Mouse (Mus musculus) ovary, postnatal 14 days (tissue): ENCODE results near the gene Spsb1.

Experiments used
- DNase-seq: peaks from one replicate; pipeline ENCODE4 v3.0.0; 2022; ENCODE audit warnings: low spot score

The Spsb1 gene

DNA sequence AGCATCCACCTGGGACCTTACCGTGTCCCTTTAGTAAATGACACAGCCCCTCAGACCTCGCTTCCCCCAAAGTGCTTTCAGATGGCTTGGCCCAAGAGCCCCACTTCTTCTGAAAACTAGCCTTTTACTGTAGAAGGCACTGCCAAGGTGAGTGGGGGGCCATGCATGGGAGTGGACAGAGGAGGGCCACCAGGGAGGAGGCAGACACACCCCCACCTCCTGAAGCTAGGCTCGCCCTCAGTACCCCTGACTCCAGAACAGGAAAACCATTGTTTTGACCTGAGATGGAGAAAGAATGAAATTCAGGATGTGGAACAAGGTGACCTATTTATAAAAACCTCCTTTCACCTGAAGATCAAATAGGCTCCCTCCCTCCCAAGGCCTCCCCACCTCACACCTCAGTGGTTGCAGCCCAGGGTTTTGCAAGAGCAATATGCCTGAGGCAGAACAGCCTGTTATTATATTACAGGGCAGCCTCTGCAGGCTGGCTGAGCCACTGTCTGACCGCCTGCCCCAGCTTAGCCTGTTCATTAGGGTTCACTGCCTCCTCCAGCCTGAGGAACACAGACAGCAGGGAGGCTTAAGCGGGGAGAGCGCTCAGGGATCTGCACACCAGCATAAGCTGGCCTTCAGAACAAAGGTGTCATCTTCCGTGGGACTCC lies 41.0 kb downstream of the Spsb1 start:
- no peak for DNase-seq

DNA sequence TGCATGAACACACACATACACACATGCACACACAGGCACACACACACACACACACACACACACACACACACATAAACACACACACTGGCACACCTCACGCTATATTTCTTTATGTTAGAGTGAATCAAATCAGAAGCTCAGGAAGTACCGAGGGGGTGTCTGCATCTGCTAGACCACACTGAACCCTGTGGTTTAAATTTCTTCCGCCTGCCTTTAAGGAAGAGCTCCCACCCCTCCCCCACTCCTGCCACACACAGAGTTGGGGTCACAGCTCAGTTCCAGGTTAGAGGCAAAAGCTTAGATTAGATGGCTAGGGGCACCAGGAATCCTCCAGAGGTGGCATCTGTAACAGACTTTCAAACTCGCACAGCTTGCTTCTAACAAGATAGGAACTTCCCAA lies 42.4 kb downstream of the Spsb1 start:
- DNase-seq = no peak

DNA sequence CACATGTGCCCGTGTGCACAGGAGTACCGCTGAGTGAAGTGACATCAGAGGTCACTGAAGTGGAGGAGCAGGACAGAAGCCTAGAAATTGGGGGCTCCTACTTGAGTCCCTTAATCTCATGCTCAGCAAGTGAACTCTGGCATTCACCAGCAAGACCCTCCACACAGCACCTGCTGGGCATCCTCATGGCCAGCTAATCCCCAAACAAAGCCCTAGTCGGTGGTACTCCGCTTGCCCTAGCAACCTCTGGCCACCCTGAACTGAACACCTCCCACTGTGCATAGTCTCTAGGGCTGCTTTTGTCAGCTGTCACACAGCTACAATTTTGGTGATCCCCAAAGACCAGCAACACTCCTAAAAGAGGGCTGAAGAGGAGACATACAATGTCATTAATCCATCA lies 44.3 kb downstream of the Spsb1 start:
- DNase-seq = no peak

DNA sequence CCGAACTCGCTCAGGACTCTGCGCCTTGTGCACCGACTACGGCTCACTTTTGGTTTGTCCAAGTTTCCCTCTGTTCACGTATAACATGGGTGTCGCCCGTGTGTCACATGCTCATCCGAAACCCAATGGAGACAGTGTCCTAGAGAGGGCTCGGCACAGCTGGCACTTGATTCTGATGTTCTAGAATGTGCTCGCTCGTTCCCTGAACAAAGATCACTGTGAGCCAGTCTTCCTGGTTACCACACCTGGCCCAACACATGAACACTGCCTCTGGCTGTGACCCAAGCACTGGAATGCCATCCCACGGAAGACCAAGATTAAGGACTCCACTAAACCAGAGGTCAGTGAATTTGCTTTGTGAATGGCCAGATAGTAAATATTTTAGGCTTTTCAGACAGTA lies 45.3 kb downstream of the Spsb1 start:
- DNase-seq = no peak

DNA sequence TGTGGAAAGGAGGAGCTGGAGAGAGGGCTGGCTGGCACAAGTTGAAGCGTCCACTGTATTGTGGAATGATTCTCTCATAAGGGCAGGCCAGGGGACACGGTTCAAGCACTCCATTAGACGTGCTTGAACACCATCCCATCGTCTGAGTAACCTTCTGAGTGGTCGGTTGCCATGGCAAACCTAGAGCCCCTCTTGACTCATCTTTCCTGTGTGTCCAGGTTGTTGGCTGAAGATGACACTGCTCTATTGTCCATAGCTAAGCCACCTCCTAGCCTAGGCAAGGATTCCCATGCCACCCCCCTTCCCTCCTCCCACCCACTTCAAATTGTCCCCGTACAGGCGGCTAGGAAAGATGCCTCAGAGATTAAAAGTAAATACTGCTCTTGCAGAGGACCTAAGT lies 45.9 kb downstream of the Spsb1 start:
- DNase-seq = no peak

DNA sequence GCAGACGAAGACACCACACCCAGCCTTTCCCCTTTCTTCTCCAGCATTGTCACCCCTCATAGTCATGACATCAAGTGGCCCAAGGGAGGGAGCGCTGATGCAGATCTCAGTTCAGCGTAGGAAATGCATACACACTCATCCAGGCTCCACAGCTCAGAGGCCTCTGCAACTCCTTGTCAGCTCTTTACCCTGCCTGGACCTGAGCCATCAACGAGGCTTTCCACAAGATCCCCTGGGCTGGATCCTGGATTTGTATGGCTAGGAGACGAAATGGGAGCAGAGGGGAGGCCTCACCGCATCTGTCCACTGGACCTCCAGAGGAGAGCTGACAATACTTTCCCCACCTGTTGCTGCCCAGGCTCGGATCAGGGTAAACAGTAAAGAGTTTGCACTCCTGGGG lies 47.2 kb downstream of the Spsb1 start:
- no peak for DNase-seq

DNA sequence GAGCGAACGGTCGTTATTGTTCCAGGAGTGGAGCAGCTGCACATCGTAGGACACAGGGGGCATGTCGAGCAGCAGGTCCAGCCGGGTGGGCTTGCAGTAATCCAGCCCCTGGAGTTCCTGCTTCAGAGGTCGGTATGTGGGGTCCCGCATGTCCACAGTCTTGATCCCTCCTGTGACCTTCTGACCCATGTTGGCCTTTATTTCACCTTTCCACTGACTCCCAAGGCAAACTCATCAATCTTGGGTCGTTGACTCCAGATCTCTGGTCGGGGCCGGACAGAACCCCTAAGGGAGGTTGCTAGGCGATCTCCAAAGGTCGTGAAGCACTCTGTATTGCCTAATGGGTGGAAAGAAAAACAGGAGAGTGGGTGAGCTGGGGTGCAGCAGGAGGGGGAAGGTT lies 47.9 kb downstream of the Spsb1 start:
- no peak for DNase-seq

DNA sequence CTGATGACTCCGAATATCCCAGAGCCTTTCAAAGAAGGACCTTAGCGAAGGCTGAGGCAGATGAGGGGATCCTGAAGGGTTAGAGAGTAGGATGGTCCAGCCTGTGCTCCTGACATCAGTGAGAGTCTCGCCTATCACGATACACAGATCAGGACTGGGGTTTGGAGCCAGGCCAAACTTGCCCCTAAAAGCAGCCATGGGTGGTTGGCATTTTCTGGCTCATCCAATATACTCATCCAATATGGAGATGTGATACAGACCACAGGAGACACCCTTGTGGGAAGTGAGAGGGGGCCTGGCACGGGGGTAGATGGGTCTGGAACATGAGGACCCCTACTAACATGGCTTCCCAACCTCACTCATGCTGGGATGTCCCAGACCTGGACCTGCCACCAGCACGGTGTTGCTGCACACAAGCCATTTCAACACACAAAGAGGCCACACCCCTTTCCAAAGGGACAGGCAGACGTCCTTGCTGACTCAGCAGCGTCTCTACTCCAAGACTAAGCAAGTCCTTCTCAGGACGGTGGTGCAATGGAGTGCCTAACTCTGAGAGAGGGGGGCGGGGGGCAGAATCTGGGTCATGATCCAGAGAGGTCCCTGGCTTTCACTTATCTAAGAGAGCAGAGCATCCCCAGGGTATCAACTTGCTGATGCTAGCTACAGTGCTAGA lies 49.4 kb downstream of the Spsb1 start:
- no peak for DNase-seq

DNA sequence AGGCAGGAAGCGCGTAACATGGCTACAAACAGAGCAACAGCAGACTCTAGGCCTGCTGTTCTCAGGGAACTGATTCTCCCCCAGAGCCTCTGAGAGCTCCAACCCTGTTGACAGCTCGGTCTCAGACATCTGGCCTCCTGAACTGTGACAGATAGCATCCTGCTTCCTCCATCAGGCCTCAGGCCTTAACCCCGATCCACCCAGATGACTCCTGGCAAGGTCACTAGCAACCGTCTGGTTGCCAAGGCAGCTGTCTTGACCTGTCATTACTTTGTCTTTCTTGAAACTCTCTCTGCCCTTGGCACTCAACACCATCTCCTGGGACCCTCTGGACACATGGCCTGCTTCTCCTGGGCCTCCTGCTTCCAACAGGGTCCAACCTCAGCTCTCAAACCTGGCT lies 51.8 kb downstream of the Spsb1 start:
- no peak for DNase-seq

DNA sequence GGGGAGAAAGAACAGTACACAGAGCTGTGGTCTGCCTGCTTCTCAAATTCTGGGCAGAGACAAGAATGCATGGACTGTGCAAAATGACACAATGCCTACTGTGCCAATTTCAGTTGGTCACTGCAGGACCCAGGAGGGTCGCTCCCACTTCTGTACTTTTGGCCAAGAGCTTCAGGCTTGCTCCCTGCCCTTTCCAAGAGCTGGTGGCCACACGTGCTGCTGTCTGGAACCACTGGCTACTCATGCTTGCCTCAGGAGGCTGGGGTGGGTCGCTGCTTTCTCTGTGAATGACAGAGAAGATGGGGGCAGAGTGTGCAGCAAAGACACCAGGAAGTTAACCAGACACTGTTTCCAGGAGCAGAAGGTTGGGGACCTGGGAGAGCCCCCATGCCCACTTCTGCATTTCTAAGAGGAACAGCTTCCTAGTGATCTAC lies 53.5 kb downstream of the Spsb1 start:
- DNase-seq = no peak

DNA sequence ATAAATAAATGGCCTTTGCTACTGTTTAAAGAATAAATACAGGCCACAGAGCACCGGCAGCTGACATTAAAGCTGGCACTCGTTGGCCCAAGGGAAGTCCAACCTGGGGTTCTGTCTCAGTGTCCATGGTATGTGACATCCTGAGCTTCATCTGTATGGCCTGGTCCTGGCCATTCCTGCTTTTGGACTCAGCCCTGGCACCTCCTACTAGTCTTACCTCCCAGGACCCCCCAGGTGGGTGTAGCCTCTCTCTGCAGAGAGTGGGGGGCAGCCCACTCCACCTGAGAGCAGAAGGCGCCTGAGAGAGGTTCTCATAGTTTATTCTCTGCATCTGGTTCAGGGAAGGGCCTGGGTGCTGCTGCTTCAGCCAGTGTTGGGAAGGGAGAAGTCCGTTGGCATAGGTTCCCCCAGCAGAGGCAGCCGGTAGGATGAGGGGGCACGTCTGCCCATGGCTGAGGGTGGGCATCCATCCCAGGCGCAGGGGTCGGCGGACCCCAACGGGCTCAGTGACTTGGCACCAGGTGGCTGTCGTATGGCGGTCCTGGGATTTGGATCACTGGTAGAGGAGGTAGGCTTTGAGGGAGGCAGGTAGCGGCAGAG lies 57.1 kb downstream of the Spsb1 start:
- DNase-seq = no peak

DNA sequence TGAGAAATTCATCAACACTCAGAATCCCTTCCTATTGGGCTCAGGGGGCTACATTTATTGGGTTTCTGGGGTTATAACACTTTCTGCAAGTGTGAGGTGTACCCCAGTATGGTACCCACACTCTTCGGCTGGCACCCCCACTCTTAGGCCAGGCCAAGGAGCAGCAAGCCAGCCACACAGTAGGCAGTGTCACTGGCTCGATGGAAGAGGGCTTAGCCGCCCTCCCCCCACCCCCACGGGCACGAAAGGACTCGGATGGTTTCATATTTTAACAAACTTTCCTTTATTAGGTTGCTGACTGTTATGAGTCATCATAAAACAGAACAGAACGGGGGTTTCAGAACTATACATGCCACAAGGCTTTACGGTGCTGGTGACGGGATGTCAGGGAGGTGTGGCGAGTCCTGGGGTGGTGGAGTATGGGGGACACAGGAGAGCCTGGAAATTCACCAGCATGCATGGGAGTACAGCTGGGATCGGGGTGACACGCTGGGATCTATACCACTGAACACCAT lies 58.8 kb downstream of the Spsb1 start:
- no peak for DNase-seq

DNA sequence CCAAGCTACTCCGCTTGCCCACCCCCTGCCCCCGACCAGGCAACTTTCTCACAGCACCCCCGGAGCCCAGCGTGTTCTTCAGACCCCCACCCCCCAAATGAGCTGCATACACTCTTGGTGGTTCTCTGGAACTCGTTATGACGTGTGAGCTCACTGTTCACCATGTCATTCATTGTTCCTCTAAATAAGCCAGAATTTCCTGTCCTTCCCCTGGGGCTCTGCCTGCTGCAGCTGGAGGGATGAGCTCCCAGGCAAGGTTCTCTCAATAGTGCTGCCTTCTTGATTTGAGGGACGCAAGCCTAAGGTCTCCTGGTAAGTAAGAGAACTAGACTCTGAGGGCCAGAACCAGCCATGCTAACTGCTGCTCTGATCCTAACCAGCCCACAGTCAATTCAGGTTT lies 59.6 kb downstream of the Spsb1 start:
- no peak for DNase-seq

DNA sequence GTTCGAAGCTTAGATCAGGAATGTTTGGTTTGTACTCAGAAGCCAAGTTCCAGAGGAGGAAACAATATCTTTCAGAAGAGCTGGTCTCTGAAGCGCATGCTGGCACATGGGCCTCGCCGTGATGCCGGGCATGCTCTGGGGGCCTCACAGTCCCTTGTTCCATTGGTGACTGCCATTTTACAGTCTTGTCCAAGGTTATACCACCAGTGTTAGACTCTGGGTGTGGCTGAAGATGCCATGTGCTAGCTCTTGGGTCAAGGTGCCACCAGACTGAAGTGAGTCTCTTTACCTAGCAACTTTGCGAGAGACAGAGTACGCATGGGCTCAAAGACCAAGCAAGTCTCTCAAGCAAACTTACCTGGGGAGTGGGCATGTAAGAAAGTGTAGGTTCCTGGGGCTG lies 60.5 kb downstream of the Spsb1 start:
- DNase-seq = no peak

DNA sequence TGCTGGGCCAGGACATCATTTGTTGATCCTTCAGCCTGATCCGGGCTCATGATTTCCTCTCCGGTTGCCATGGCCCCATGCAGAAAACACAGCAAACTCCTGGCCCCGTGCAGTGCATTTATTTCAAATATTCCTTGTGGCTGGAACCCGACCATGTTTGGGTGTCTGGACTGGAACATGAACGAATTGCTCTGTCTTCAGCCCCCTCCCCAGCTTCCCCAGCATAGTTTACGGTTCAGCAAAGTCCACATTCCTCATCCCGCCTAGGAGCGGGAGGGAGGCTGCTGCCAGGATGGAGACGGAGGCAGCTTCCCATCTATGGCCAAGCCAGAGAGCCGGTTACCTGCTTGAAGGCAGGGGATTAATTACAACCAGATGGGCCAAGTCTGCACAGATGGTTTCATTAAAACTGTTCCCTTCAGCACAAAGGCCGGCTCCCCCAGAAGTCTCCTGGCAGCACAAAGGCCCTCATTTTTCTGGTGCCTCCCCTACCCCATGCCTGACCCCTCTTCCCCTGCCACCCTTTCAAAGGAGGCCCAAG lies 61.2 kb downstream of the Spsb1 start:
- peak; percentile 30 for DNase-seq

DNA sequence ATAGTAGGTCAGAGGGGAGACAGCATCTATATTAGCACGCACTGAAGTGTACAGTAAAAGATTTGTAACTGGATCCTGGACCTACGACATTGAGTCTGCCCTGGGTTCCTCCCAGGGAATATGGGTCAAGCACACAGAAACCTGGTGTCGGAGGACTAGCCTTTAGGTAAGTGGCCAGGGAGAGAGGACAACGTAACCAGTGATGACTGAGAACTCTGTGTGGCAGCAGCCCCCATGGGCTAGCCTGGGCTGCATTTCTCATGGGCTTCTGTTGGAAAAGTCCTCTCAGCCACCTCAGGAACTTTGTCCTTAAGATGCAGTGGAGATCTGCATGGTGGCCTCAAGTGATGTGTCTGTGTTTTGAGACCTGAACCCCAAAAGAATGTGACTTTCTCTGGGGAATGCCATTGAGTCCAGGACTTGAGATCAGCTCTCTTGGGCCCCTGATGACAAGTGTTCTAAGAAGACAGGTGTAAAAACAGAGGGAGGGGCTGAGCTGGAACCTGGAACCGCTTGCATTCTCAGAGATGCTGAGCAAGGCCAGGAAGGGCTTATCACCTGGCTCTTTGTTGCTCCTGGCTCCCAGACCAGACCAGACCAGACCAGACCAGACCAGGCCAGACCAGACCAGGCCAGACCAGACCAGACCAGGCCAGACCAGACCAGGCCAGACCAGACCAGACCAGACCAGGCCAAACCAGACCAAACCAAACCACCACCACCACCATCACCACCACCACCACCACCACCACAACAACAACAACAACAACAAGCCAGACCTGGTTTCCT lies 63.5 kb downstream of the Spsb1 start:
- DNase-seq = no peak

DNA sequence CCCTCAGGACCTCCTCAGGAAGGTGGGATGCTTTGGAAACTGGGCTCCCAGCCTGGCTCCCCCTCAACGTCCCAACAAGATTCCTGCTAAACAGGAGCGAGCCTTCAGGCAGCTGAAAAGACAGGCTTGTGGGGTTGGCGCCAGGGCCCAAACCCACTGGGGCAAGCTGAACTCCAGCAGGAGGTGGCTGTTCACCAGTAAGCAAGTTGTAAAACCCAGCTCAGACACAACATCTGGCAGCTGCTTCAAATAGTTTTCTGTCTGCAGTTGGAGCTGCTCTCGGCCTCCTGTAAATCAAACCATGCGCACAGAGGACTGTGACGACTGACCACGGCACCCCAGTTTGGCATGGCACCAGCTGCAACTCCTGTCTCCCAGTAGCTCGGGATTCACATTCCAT lies 64.3 kb downstream of the Spsb1 start:
- DNase-seq = no peak

DNA sequence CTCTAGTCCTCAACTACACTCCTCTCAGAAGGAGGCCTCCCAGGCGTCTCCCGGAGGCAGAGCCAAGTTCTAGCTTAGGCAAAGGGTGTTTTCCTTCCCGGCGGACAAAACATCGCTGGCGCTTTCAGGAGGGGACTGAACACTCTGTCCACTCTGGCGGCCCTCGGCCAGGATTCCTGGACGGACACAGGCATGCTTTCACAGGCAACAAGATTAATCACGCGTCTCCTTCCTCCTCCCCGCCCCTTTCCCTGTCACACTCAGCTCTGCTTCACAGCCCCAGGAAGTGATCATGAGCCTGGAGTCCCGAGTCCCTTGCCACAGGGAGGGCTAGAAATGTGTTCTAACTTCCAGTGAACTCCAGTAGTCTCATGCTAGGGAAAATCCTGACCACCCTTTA lies 65.0 kb downstream of the Spsb1 start:
- DNase-seq = peak; percentile 52

DNA sequence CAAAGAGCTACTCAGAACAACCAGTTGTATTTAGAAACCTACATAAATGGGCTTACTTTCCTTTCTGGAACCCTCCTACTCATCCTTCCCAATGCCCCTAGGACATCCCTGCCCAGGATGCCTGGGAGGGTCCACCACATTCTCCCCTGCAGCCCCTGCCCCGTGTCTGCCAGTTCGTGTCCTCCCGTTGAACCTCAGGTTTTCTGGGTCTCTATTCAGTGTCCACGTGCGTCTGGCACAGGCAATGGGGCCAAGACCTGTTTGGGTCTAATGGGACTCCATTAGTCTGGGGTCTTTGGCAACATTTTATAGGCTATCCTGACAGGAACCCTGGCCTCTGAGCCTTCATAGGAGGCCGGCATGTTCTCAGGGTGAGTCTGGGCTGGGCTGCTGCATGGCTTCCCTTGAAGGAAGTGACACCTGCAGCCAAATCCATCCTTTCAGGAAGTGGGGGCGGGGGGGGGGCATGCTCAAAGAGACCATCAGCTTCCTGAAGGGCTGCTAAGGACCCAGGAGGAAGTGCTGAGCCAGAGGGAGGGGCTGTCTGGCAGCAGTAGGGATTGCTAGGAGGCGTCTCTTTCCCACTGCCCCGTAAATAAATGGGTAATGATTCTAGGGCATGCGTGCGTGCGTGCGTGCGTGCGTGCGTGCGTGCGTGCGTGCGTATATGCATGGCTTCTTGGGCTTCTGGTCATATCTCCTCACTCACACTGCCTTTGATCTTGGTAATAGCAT lies 65.9 kb downstream of the Spsb1 start:
- no peak for DNase-seq

DNA sequence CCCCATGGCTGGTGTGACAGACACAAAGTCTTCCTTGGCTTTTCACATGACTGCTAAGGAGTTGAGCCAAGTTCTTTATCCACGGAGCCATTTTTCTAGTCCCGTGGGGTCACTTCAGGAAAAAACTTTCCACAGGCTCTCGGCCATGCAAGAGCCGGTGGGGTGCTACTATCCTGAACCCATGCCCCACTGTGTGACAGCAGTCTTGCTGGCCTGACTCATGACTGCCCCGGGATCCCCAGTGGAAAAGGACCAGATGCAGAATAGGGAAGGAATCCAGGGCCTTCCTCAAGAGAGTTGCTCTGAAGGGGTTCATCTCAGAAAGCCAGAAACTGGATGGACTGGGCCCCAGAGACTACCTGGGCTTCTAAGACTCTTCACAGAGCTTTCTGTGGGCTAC lies 66.7 kb downstream of the Spsb1 start:
- DNase-seq = no peak
